Mouse (Mus musculus) forebrain, embryonic 15.5 days (tissue): Measurements from ENCODE around the gene Tiam1. TPM values are rescaled to one million over a fixed set of nuclear protein-coding genes. Genes with fewer than 3 reads are reported as not detected.
A peak's percentile ranks its signal among the peaks of the same experiment; 100 is the strongest.

Source experiments
- ATAC-seq: fragments of 200-750 bp; cut with Nextera tagmentation; replicated peaks from 2 replicates; pipeline ENCODE4 v1.8.0; 2017; ENCODE audit warnings: mild to moderate bottlenecking, moderate TSS enrichment, moderate library complexity
- H3K27ac ChIP-seq: fragments of 300-500 bp; sonication (generic); replicated peaks from 2 replicates; pipeline ENCODE4 v1.5.1; 2015; ENCODE audit warnings: mild to moderate bottlenecking, inconsistent platforms
- H3K27me3 ChIP-seq: fragments of 300-500 bp; sonication (generic); 2 replicates; pipeline ENCODE4 v1.6.1; 2015; ENCODE audit warnings: inconsistent platforms
- H3K36me3 ChIP-seq: fragments of 300-500 bp; sonication (generic); 2 replicates; pipeline ENCODE4 v1.6.1; 2015; ENCODE audit warnings: mild to moderate bottlenecking, inconsistent platforms
- H3K4me1 ChIP-seq: fragments of 300-500 bp; sonication (generic); 2 replicates; pipeline ENCODE4 v1.6.1; 2015; ENCODE audit warnings: inconsistent platforms
- H3K4me2 ChIP-seq: fragments of 300-500 bp; sonication (generic); replicated peaks from 2 replicates; pipeline ENCODE4 v1.6.1; 2015; ENCODE audit warnings: mild to moderate bottlenecking, inconsistent platforms
- H3K4me3 ChIP-seq: fragments of 300-500 bp; sonication (generic); 2 replicates; pipeline ENCODE4 v1.5.1; 2015; ENCODE audit warnings: mild to moderate bottlenecking, inconsistent platforms
- H3K9ac ChIP-seq: fragments of 300-500 bp; sonication (generic); replicated peaks from 2 replicates; pipeline ENCODE4 v1.6.1; 2015; ENCODE audit warnings: mild to moderate bottlenecking, inconsistent platforms
- H3K9me3 ChIP-seq: fragments of 300-500 bp; sonication (generic); 2 replicates; pipeline ENCODE4 v1.6.1; 2016; ENCODE audit warnings: inconsistent platforms
- WGBS: fragments of 180-500 bp; shearing (Covaris S2); methylation state at CpG from one replicate; pipeline ENCODE4 v1.1.7; 2015; ENCODE audit warnings: mixed read lengths; 5-methylcytosine and 5-hydroxymethylcytosine counted together
- polyA plus RNA-seq: library from polyadenylated mRNA; unstranded; fragments of >200 nt; fragmentation: Nextera tagmentation; extraction: Ambion mirVana; gene quantifications from 2 replicates; pipeline ENCODE4 v1.2.1, GENCODE M21; 2015

The Tiam1 gene
- polyA plus RNA-seq, 1 experiment from 2014 or later = 35.1 TPM

DNA sequence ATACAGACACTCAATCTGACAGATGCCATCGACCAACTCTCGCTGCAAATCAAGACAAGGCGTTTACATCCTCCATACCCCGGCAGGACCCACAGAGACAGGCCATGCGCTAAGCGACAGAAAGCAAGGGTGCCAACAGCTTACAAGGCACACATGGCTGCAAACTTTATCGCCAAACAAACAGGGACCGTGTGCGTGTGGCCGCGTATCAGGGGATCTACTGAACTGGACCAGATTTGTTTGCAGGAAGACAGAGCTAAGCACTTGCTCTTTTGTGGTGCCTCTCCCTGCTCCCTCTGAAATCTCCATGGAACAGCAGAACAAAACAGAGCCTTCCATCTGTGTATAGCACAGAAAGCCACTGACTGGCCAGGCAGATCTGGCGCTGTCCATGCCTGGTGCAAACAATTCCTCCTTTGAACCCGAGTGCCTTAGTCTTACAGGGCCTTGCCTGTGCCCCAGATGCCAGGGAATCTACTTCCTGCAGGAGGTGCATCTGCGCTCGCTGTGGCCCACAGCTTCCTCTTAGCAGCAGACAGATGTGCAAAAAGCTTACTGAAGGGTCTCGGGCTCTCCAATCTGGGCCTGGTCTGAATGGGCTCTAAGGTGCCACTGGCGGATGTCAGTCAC lies 316.0 kb downstream of the Tiam1 start:
- no peak overlapping the region for H3K4me3 ChIP-seq
- H3K27ac ChIP-seq = no peak overlapping the region
- H3K9ac ChIP-seq = no peak overlapping the region
- ATAC-seq = no peak; the same call in 1 of the 2 replicates
- H3K4me1 ChIP-seq = peaks cover 5% of the 10 kb centered on the region; the same call in 1 of the 2 replicates
- no peaks in the 10 kb centered on the region for H3K9me3 ChIP-seq
- no peak overlapping the region for H3K4me2 ChIP-seq
- no peaks in the 10 kb centered on the region for H3K36me3 ChIP-seq
- WGBS = 65% methylated on average over 17 of the region's 17 CpGs
- no peaks in the 10 kb centered on the region for H3K27me3 ChIP-seq

DNA sequence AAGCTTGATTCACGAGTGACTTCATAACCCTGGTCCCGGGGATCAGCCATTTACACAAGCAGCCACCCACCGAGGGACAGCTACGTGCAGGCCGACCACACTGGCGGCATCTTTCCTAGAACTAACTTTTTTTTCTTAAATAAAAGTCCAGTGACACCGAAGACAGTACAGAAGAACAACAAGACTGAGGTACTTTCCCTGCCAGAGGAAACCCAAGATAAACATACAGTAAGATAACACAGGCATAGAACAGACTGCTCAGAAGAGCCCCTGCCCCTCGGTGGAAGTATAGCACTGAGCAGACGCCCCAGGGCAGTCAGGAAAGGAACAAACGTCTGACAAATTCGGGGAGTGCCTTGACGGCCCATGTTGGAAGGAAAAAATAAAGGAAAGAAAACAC lies 317.7 kb downstream of the Tiam1 start:
- no peaks in the 10 kb centered on the region for H3K27me3 ChIP-seq
- no peaks in the 10 kb centered on the region for H3K9me3 ChIP-seq
- no peak overlapping the region for H3K4me3 ChIP-seq
- H3K9ac ChIP-seq = no peak overlapping the region
- H3K27ac ChIP-seq = no peak overlapping the region
- ATAC-seq = no peak
- H3K4me2 ChIP-seq = no peak overlapping the region
- 0 out of 2 replicates have a peak, but pooled peaks cover 2% of the 10 kb centered on the region for H3K36me3 ChIP-seq
- peaks cover 5% of the 10 kb centered on the region; the same call in 1 of the 2 replicates for H3K4me1 ChIP-seq
- WGBS = 80% methylated on average over 12 of the region's 12 CpGs

DNA sequence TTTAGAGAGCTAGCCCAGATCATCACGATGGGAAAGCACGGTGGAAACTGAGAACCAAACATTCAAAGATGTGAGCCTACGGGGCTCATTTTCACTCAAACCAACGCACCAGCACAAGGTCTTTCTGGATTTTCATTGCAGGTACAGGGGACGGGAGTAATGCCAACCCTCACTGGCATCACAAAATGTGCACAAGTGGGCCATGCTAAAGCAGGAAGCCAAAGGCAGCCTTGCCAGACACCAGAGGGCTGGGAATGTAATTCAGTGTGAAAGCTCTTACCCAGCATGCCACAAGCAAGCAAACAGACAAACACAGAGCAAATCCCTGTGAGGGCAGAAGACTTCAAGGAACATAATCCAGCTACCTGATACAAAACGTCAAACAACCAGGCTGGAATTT lies 320.7 kb downstream of the Tiam1 start:
- no peaks in the 10 kb centered on the region; the same call in 1 of the 2 replicates for H3K27me3 ChIP-seq
- no peak overlapping the region for H3K4me2 ChIP-seq
- H3K36me3 ChIP-seq = 0 out of 2 replicates have a peak, but pooled peaks cover 2% of the 10 kb centered on the region
- H3K9ac ChIP-seq = no peak overlapping the region
- ATAC-seq = no peak
- no peak overlapping the region for H3K4me3 ChIP-seq
- no peak overlapping the region for H3K27ac ChIP-seq
- peaks cover 14% of the 10 kb centered on the region for H3K4me1 ChIP-seq
- WGBS = 74% methylated on average over 6 of the region's 6 CpGs
- H3K9me3 ChIP-seq = no peaks in the 10 kb centered on the region

DNA sequence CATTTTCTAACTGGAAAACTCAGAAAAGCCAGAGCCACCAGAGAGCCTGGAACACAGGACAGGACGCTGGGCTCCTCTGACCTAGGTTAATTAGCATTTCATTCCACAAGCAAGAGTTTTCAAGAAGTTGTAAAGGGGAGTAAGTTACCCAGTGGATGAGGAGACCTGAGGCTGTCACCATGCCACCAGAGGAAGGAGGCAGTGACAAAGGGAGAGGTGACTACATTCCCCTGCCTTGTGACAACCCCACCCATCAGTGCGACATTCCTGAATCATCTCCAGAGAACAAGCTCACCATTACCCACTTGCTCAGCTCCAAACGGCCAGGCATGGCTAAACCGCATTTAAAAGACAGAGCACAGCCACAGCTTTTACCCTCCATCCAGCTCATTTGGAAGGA lies 324.9 kb downstream of the Tiam1 start:
- no peaks in the 10 kb centered on the region for H3K9me3 ChIP-seq
- H3K4me3 ChIP-seq = no peak overlapping the region
- H3K4me2 ChIP-seq = peak overlapping the region; percentile 66
- ATAC-seq = no peak
- no peak overlapping the region for H3K9ac ChIP-seq
- WGBS = 30% methylated on average over 4 of the region's 4 CpGs
- H3K36me3 ChIP-seq = 0 out of 2 replicates have a peak, but pooled peaks cover 2% of the 10 kb centered on the region
- H3K27me3 ChIP-seq = no peaks in the 10 kb centered on the region; the same call in 1 of the 2 replicates
- no peak overlapping the region for H3K27ac ChIP-seq
- H3K4me1 ChIP-seq = peaks cover 28% of the 10 kb centered on the region

DNA sequence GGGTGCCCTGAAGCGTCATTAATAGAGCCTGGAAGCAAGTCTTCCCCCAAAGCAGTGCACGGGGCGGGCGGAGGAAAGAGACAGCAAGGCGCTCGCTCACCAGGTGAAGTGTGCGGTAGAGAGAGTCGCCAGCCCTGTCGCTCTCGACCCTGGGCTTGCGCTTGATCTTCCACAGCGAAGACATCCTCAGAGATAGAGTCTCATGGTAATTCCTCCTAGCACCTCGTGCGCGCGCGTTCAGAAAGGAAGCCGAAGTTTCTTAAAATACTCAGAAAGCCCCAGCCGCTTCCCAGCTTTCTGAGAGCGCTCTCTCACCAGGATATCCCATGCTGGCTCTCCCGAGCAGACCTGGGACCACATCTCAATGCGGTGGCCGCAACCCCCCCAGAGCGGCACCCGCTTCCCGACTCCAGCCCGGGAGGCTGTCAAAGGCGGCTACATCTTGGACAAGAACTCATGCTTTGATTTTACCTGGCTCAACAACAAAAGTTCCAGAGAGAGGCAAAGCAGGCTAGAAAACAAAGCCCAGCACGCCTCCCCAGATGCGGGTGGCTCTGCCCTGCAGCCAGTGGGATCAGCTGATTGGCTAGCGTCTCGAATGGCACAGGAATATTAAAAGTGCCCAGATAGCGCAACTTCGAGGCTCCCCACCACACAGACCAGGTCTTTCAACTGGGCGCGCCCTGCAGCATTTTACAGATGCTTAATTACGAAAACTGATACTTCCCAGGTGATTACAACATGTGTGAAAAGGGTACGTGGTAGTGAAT lies 325.5 kb downstream of the Tiam1 start:
- H3K4me2 ChIP-seq = peak overlapping the region; percentile 66
- peak overlapping the region; percentile 36 for H3K9ac ChIP-seq
- H3K9me3 ChIP-seq = no peaks in the 10 kb centered on the region
- ATAC-seq = 0 out of 2 replicates have a peak, but pooled peaks have one; percentile 36
- H3K27me3 ChIP-seq = no peaks in the 10 kb centered on the region; the same call in 1 of the 2 replicates
- peaks cover 28% of the 10 kb centered on the region for H3K4me1 ChIP-seq
- WGBS = 2% methylated on average over 38 of the region's 38 CpGs
- H3K4me3 ChIP-seq = peak overlapping the region; percentile 35
- H3K27ac ChIP-seq = no peak overlapping the region; the same call in 1 of the 2 replicates
- 0 out of 2 replicates have a peak, but pooled peaks cover 2% of the 10 kb centered on the region for H3K36me3 ChIP-seq

DNA sequence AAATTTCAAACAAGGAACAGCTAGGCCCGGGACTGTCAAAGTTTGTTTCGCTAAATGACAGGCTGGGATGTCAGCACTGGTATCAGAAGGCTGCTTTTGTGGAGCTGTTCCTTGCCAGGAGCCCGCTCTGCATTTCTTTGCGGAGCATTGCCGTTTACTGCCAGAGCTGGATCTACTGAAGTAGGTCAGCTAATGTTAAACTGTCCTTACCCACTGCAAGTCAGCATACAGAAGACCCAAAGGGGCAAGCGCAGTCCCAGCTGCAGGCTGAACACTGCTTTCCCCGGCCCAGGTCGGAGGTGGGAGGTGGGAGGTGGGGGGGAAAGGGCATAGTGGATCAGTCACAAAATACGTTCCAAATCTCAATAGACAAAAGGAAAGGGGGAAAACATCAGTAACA lies 326.3 kb downstream of the Tiam1 start:
- H3K4me3 ChIP-seq = no peak overlapping the region
- no peaks in the 10 kb centered on the region for H3K9me3 ChIP-seq
- peak overlapping the region; percentile 66 for H3K4me2 ChIP-seq
- 0 out of 2 replicates have a peak, but pooled peaks cover 2% of the 10 kb centered on the region for H3K36me3 ChIP-seq
- 6% methylated on average over 9 of the region's 9 CpGs for WGBS
- H3K9ac ChIP-seq = no peak overlapping the region
- peaks cover 28% of the 10 kb centered on the region for H3K4me1 ChIP-seq
- no peak overlapping the region for H3K27ac ChIP-seq
- ATAC-seq = no peak
- H3K27me3 ChIP-seq = no peaks in the 10 kb centered on the region; the same call in 1 of the 2 replicates

DNA sequence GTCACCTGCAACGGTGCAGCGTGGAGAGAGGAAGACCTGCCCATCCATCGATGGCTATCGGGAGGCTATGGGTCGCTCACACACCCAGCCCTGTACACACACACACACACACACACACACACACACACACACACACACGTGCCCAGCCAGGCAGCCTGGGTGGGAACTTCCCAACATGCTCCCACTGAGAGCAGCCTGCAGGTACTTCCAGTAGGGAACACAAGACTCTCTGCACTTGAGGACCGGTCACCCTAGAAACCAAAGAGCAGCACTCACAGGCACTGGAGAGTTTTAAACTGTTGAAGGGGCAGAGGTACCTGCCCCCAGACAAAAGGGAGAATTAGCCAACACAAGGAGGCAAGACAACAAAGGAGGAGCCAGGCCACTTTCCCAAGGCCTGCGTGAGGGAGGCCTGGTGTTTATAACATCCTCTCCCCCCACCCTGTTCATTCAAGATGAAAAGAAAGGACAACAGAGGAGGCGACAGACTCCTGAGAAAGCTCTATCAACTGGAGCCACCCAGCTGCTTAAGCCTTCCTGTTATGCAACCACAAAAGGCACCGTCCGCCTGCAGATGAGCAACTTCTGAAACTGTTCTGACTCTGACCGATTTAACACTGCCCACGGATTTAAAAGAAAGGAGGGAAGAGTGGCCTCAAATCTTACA lies 326.9 kb downstream of the Tiam1 start:
- peaks cover 5% of the 10 kb centered on the region; the same call in 1 of the 2 replicates for H3K36me3 ChIP-seq
- no peak overlapping the region for H3K9ac ChIP-seq
- H3K9me3 ChIP-seq = no peaks in the 10 kb centered on the region
- H3K27me3 ChIP-seq = no peaks in the 10 kb centered on the region; the same call in 1 of the 2 replicates
- no peak overlapping the region for H3K27ac ChIP-seq
- no peak overlapping the region for H3K4me2 ChIP-seq
- H3K4me3 ChIP-seq = no peak overlapping the region
- peaks cover 28% of the 10 kb centered on the region for H3K4me1 ChIP-seq
- 30% methylated on average over 13 of the region's 13 CpGs for WGBS
- ATAC-seq = no peak

DNA sequence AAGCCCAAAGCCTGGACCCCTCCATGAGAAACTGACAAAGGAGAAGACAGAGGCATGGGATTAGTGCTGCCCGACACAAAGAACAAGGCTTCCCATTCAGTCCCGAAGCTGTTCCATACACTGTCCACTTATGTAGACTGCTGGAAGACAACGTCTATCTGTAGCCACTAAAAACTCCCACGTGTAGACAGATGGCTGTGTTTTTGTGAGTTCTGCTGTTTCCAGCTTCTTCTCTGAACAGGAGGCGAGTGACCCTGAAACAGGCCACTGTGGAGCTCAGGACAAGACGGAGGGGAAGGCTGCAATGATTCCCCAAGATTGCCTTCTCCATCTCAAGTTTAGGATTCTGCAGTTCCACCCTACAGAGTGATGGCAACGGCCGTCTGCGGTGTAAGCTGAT lies 330.0 kb downstream of the Tiam1 start:
- no peak for ATAC-seq
- no peaks in the 10 kb centered on the region for H3K9me3 ChIP-seq
- no peak overlapping the region for H3K4me2 ChIP-seq
- no peak overlapping the region for H3K4me3 ChIP-seq
- no peaks in the 10 kb centered on the region; the same call in 1 of the 2 replicates for H3K27me3 ChIP-seq
- no peak overlapping the region for H3K27ac ChIP-seq
- H3K9ac ChIP-seq = no peak overlapping the region
- peaks cover 26% of the 10 kb centered on the region for H3K4me1 ChIP-seq
- WGBS = 62% methylated on average over 9 of the region's 9 CpGs
- peaks cover 5% of the 10 kb centered on the region for H3K36me3 ChIP-seq

DNA sequence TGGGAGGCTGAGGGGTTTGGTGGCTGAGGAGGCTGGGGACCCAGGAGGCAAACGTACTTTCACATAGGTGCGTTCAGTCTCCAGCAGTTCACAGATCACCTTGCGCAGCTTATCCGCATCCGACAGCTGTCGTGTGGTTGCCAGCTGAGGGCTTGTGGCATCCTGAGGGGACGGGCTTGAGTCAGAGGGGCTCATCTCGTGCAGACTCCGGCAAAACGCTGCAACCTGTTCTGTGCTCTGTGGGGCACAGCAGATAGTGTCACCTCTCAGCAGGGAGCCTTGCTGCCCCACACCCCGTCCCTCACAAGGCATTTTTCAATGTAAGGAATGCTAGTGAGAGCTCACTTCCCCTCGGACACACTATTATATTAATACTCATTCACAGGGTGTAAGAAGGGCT lies 330.7 kb downstream of the Tiam1 start:
- H3K9me3 ChIP-seq = no peaks in the 10 kb centered on the region
- H3K9ac ChIP-seq = no peak overlapping the region
- H3K36me3 ChIP-seq = peaks cover 5% of the 10 kb centered on the region
- peaks cover 20% of the 10 kb centered on the region for H3K4me1 ChIP-seq
- H3K4me3 ChIP-seq = no peak overlapping the region
- no peaks in the 10 kb centered on the region for H3K27me3 ChIP-seq
- no peak for ATAC-seq
- 78% methylated on average over 12 of the region's 12 CpGs for WGBS
- H3K27ac ChIP-seq = no peak overlapping the region
- no peak overlapping the region for H3K4me2 ChIP-seq

DNA sequence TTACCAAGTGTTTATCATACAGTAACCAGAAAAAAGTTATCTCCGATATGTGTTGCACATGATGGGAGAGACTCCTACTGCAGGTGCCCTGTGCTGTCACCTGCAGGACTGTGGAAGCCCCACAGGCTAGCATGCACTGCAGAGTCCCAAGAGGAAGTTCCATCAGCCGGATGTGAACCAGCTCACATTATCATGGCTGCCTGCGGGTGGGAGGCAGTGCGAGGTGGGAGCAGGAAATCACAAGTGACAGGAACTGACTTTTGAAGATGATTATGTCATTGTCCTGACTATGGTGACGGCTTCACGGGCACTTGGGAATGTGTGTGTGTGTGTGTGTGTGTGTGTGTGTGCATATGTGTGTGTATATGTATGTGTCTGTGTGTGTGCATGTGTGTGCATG lies 333.2 kb downstream of the Tiam1 start:
- no peak overlapping the region for H3K4me2 ChIP-seq
- H3K9me3 ChIP-seq = no peaks in the 10 kb centered on the region
- no peak overlapping the region for H3K9ac ChIP-seq
- 92% methylated on average over 6 of the region's 6 CpGs for WGBS
- H3K4me3 ChIP-seq = no peak overlapping the region
- no peak for ATAC-seq
- no peaks in the 10 kb centered on the region for H3K27me3 ChIP-seq
- peaks cover 5% of the 10 kb centered on the region for H3K36me3 ChIP-seq
- no peak overlapping the region for H3K27ac ChIP-seq
- H3K4me1 ChIP-seq = peaks cover 9% of the 10 kb centered on the region

DNA sequence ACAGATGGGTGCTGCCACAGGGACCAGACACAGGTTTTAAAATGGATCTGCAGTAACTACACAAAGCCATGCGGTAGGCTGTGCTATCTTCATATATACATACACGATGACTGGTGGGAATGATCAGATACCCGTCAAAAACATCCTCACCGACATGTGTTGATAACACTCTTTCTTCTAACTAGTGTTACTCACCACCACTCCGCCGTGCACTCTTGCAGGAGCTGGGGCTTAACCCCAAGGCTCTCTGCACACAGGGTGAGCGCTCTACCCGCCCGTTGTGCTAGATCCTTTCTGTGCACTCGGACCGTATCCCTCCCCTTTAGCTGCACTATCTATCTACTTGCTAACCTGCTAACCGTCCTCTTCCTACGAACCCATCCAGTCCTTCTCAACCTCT lies 335.4 kb downstream of the Tiam1 start:
- Histone ChIP-seq H3K4me3 (no peak overlapping the region), H3K36me3 (peaks cover 15% of the 10 kb centered on the region), H3K9me3 (no peaks in the 10 kb centered on the region), H3K9ac (no peak overlapping the region), H3K4me1 (peaks cover 5% of the 10 kb centered on the region), H3K27ac (no peak overlapping the region), H3K4me2 (no peak overlapping the region), H3K27me3 (no peaks in the 10 kb centered on the region)
- no peak for ATAC-seq
- 94% methylated on average over 13 of the region's 13 CpGs for WGBS

DNA sequence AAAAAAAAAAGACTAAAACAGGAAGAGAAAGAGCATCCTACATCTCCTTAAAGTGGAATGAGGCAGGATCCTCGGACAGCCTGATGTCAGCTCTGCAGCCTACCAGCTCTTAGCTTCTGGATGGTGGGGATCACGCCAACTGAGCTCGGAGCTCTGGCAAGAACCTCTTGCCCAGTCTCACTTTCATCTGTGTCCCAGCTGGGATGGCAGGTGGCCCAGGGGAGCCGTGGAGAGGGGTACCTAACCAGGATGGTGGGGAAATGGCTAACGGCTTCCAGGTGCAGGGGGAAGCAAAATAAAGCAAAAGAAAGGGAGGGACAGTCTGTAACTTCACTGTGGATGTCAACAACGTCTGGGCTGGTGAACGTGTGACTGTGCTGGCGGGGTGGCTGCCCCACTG lies 337.6 kb downstream of the Tiam1 start:
- Histone ChIP-seq H3K36me3 (peaks cover 14% of the 10 kb centered on the region), H3K9ac (no peak overlapping the region), H3K27ac (no peak overlapping the region), H3K4me3 (no peak overlapping the region), H3K9me3 (no peaks in the 10 kb centered on the region), H3K27me3 (no peaks in the 10 kb centered on the region), H3K4me2 (no peak overlapping the region), H3K4me1 (peaks cover 5% of the 10 kb centered on the region)
- 47% methylated on average over 8 of the region's 8 CpGs for WGBS
- ATAC-seq = 0 out of 2 replicates have a peak, but pooled peaks have one; percentile 33
